Mouse (Mus musculus) left cerebral cortex, postnatal 10 days (tissue): ENCODE measurements around the gene Fam24b. TPM values are rescaled to one million over a fixed set of nuclear protein-coding genes. Genes with fewer than 3 reads are reported as not detected.

Source experiments
- DNase-seq, 2 experiments: peaks; one replicate each; pipeline ENCODE4 v3.0.0; 2021 to 2022; ENCODE audit warnings: low spot score in 2 of 2, mixed read lengths in 1 of 2; ENCODE audit errors: extremely low spot score in 1 of 2
- intact Hi-C: fragments of 180-260 bp; cut with DNase I; formaldehyde crosslinking; loops from one replicate; pipeline ENCODE4 v1.15.1; 2025
- total RNA-seq, 2 experiments: library from RNA; stranded (reverse); gene quantifications; 2 replicates each; pipeline ENCODE4 v1.2.3; 2021

Gene Fam24b
- under 1 TPM in 1 of 2 experiments, not detected in 1; 0.75 TPM for total RNA-seq

GRCm38 (mm10) chr7:131329416-131329815 lies at the start of gene Fam24b:
TSS of gene Fam24b (minus strand) at chr7:131329516.
- no peak for DNase-seq
- intact Hi-C loops: loop anchor here (10.0 kb wide), 1 partner anchor 215 kb away; no protein-coding TSS in a partner anchor

GRCm38 (mm10) chr7:131371880-131372651 lies 42.8 kb upstream of the Fam24b start:
- intact Hi-C loops: no loop called here
- DNase-seq: no peak

DNA sequence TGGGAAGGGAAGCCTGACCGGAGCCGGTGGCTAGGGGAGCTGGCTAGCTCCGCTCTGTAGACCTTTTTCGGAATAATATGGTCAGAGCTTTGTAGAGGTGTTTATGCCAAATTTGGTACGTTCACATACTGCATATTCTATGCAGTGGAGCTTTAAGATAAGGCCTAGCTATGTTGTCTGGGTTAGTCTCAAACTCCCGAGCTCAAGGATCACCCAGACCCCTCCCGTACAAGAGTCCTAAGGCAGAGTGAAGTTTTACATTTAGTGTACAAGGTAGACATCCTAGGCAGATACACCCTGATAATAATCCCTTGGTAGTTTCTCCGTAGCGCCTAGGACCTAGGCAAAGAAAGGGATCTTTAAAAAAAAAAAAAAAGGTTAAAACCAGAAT lies 42.1 kb upstream of the Fam24b start:
- no peak for DNase-seq
- intact Hi-C loops: no loop called here

DNA sequence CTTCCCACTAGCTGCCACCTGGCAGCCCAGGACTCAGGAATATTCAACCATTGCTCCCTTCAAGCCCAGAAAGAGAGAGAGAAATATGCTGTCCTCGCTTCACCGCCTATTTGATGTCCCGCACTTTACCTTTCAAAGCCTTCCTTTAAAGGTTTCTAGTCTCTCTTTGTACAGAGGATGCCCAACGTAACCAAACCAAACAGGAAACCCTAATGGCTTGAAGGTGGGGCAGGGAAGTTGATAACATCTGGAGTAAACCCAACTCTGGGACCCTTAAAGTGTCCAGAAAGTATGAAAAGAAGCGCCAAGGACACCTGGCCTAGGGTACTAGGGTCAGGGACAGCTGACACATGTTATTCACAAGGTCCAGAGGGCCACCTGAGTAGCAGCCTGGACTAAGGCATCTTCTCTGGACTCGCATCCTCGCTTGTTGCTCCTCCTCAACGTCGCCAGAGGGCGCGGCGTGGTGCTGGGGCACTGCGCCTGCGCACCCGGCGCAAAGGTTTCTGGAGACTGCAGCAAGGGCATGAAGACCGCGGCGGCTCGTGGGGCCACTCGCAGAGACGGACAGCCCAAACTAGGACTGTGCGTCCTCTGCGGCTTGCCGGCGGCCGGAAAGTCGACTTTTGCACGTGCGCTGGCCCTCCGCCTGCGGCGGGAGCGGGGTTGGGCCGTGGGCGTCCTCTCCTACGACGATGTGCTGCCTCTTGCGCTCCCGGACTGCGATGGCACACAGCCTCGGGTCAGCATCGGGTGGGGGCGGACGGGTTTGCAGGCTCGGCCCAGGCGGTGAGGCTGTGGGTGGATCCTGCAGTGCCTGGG lies 41.5 kb upstream of the Fam24b start, which contains the start of gene Pstk:
Gene Pstk, plus strand, starts transcription at position 494 of the 822 bp plus-strand sequence.
- intact Hi-C loops: no loop called here
- peak; percentile 85 to 91 for DNase-seq

GRCm38 (mm10) chr7:131364131-131364530 lies 34.8 kb upstream of the Fam24b start:
- no peak for DNase-seq
- intact Hi-C loops: no loop called here

DNA sequence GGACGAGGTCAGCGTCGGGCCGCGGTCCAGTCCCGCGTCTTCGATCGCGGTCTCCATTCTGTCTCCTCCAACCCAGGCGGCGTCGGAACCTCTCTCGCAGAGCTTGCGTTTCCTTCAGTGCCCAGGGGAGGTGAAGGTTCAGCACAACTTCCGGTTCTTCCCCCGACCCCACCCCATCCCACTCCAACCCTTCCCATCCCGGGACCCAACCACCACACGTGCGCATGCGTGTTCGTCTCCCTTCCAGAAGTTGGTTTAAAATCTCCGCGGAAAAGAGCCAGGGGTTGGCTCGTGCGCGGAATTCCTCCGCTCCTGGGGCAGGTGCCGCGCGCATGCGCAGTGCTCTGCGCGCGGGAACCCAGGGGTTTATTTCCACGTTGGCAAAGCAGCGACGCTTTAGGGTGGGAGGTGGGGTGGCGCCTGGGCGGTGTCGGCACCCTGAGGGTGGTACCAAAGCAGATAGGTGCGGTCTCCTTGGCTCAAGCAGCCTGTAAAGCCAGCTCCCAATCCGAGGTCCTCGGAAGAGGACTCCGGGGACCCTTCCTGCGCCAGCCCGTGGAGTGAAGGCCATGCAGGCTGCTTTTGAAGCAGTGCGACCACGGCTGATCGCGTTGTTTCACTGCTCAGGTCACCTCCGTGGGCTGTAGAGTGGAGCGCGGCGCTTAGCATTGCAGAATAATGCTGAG lies 33.4 kb upstream of the Fam24b start, which contains the start of gene 2310057M21Rik:
Gene 2310057M21Rik, minus strand, starts transcription at position 145 of the 686 bp plus-strand sequence.
- intact Hi-C loops: no loop called here

GRCm38 (mm10) chr7:131362269-131362614 lies 32.9 kb upstream of the Fam24b start:
- intact Hi-C loops: no loop called here

More for the DNA sequence above, 33.4 kb upstream of the Fam24b start, which contains the start of gene 2310057M21Rik:
- DNase-seq: peak; percentile 94 to 96

DNA sequence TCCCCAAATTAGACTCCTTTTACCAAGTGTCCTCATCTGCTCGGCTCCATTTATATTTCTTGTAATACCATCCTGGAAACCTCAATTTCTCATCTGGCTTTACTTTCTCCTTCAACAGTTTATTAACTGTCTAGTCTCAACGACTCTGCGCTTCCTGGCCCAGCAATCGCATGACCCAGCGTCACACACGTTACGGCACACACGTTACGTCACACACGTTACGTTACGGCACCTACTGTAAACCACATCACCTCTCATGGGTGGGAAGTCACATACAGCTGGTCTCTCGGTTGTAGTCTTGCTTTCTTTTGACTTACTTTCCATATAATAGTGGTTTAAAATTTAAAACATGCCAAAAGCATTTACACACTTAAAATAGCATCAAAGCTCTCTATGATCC lies 26.8 kb upstream of the Fam24b start:
- intact Hi-C loops: no loop called here
- DNase-seq: no peak

More at GRCm38 (mm10) chr7:131362269-131362614, 32.9 kb upstream of the Fam24b start:
- DNase-seq: no peak

DNA sequence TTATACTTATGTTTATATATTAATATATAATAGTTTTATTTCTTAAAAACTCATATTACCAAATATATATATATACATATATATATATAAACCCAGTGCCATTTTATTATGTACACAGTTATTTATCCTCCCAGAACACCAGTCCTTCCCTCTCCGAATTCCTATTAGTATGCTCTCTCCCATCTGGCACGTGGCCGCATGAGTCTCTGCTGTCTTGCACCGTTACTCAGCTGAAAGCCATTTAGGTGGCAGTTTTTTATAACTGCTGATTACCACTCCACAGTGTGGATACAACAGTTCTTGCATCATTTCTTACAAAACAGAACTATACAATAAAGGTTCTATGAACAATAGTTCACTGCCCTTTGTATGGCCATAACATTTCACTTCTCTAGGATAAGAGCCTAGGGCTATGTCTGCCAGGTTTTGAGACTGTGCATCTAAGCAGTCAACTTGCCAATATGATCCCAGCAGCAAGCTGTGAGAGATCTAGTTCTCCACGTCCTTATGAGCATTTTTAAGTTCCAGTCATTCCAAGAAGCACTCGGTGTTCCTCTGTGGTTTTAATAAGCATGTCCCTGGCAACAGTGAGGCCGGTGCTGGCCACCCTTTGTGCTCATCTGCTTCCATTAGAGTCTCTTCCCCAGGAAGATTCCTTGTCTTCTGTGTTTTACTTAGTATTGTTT lies 16.7 kb upstream of the Fam24b start:
- DNase-seq: no peak
- intact Hi-C loops: no loop called here

DNA sequence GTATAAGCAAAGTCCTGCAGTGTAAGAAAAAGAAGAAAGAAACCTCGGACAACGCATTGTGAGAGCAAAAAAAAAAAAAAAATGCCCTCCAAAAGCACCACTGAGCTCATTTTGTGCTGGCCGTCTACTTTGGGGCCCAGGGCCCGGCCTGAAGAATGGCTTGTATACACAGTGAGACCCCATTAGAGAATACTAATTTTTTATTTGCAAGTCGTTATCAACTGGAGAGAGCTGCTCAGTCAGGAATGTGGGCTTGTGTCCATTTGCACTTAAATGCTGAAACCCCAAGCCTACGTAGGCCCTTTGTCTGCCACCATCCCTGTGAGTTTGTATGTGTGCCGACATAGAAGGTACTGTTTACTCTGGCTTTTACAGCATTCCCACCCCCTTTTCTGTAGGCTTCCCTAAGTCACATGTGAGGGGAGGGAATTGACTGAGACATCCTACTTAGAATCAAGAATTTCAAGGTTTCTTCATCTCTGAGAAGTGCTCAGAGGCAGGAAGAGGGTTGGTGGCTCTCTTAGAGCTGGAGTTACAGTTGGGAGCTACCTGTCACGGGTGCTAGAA lies 8.3 kb upstream of the Fam24b start:
- DNase-seq: no peak
- intact Hi-C loops: no loop called here

GRCm38 (mm10) chr7:131333564-131333963 lies 4.2 kb upstream of the Fam24b start, which contains the start of gene Fam24a:
TSS of gene Fam24a (plus strand) at chr7:131333864.
- DNase-seq: no peak
- intact Hi-C loops: no loop called here

DNA sequence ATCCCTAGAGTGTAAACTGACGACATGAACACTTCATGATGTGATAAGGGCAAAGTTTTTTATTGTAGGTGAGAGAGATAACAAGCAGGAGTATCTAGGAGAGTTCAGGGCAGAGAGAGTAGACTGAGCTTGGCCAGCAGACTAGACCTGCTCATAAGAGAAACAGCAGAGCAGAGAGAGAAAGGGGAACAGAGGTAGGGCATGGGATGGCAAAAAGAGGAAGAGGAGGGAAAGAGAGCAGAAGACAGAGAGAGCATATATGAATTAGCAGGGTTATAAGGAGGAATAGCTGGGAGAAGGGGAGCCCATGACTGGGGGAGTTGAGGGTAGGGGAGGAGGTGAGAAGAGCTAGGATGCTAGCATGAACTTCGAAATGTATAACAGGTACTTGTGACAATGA lies 2.4 kb upstream of the Fam24b start:
- intact Hi-C loops: no loop called here
- DNase-seq: no peak

DNA sequence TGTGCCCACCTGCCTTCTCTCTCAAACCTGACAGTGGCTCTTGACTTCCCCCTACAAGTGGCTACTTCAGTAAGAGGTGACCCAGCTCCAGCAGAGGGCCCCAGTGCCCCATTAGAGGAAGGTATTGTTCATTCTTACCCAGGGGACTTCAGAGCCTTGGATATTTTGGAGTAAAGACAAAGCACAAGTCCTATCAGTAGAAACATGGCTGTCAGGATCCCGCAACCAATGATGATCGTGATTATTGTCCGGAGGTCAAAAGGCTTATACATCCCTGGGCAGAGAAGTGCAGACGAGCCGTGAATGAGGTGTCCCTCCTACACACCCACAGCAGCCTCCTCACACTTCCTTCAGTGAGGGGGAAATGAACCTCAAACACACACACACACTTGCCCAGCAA lies 2.3 kb downstream of the Fam24b start:
- intact Hi-C loops: loop anchor here (10.0 kb wide), 1 partner anchor 212 kb away; no protein-coding TSS in a partner anchor
- no peak for DNase-seq

- DNase-seq: no peak
- intact Hi-C loops: loop anchor here (10.0 kb wide), 1 partner anchor 207 kb away; no protein-coding TSS in a partner anchor
Measured at GRCm38 (mm10) chr7:131322192-131322591, 7.1 kb downstream of the Fam24b start, which contains the start of gene Cuzd1. TSS of gene Cuzd1 (minus strand) at chr7:131322292.

DNA sequence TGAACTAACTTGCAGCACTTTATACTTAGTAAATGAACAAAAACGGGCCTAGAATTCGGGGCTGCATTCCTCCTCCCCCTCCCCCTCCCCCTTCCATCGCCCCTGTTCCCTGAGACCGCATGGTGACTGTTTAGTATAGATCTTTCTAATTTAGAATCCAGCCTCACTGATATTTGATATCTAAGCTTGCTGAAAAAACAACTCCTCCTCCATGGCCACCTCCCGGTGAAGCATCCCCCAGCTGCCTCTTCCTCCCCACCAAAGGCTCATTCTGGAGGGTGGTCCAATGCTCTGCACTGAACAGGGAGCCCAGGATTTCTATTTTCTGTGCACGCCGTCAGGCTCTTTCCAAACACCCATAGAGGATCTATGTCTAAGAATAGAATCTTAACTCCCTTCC lies 11.0 kb downstream of the Fam24b start:
- intact Hi-C loops: no loop called here
- no peak for DNase-seq

DNA sequence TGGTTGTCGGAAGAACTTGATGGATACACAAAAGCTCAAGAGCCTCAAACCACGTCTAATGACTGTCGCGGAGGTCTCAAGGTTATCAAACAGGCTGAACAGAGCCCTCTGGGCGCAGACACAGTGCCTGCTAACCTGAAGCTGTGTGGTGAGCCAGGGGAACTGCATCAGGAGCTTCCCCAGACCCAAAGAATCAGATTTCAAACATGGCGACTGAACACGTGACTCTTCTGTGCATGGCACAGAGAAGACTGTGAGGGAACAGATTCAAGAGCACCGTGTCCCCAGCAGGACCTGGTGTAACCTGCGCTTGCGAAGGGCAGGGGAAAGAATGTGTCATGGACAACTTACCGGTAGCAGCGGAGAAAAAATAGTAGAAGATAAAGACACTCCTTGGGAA lies 11.7 kb downstream of the Fam24b start:
- intact Hi-C loops: no loop called here
- DNase-seq: no peak

GRCm38 (mm10) chr7:131314493-131314892 lies 14.8 kb downstream of the Fam24b start:
- intact Hi-C loops: no loop called here
- DNase-seq: no peak

GRCm38 (mm10) chr7:131306733-131307132 lies 22.6 kb downstream of the Fam24b start:
- intact Hi-C loops: no loop called here

More at GRCm38 (mm10) chr7:131306733-131307132, 22.6 kb downstream of the Fam24b start:
- DNase-seq: no peak
